Mouse (Mus musculus) limb, embryonic 13.5 days (tissue): ENCODE measurements at regions not wholly inside any gene's neighbourhood (a gene's known extent, or its start where the extent isn't known, plus 50 kb on each side); places are given as distances from the start of the nearest gene placed in this dataset.

ENCODE experiments used
- ATAC-seq: fragments of 200-750 bp; cut with Nextera tagmentation; 2 replicates; pipeline ENCODE4 v1.8.0; 2017; ENCODE audit warnings: low read depth, moderate number of reproducible peaks, moderate TSS enrichment; ENCODE audit not compliant: low FRiP score
- H3K27ac ChIP-seq: fragments of 300-500 bp; sonication (generic); 2 replicates; pipeline ENCODE4 v1.5.1; 2015; ENCODE audit warnings: inconsistent platforms, mild to moderate bottlenecking, moderate library complexity
- H3K27me3 ChIP-seq: fragments of 300-500 bp; sonication (generic); 2 replicates; pipeline ENCODE4 v1.6.1; 2015; ENCODE audit warnings: mild to moderate bottlenecking, inconsistent platforms
- H3K36me3 ChIP-seq: fragments of 300-500 bp; sonication (generic); 2 replicates; pipeline ENCODE4 v1.6.1; 2015; ENCODE audit warnings: inconsistent platforms, mild to moderate bottlenecking, moderate library complexity
- H3K4me1 ChIP-seq: fragments of 300-500 bp; sonication (generic); 2 replicates; pipeline ENCODE4 v1.6.1; 2015; ENCODE audit warnings: inconsistent platforms
- H3K4me2 ChIP-seq: fragments of 300-500 bp; sonication (generic); replicated peaks from 2 replicates; pipeline ENCODE4 v1.6.1; 2015; ENCODE audit warnings: inconsistent platforms, mild to moderate bottlenecking, moderate library complexity
- H3K4me3 ChIP-seq: fragments of 300-500 bp; sonication (generic); 2 replicates; pipeline ENCODE4 v1.5.1; 2015; ENCODE audit warnings: moderate library complexity, mild to moderate bottlenecking, inconsistent platforms
- H3K9ac ChIP-seq: fragments of 300-500 bp; sonication (generic); 2 replicates; pipeline ENCODE4 v1.6.1; 2015; ENCODE audit warnings: mild to moderate bottlenecking, inconsistent platforms
- H3K9me3 ChIP-seq: fragments of 300-500 bp; sonication (generic); 2 replicates; pipeline ENCODE4 v1.6.1; 2016; ENCODE audit warnings: inconsistent platforms
- WGBS: fragments of 180-500 bp; shearing (Covaris S2); methylation state at CpG from one replicate; pipeline ENCODE4 v1.1.7; 2015; 5-methylcytosine and 5-hydroxymethylcytosine counted together

DNA sequence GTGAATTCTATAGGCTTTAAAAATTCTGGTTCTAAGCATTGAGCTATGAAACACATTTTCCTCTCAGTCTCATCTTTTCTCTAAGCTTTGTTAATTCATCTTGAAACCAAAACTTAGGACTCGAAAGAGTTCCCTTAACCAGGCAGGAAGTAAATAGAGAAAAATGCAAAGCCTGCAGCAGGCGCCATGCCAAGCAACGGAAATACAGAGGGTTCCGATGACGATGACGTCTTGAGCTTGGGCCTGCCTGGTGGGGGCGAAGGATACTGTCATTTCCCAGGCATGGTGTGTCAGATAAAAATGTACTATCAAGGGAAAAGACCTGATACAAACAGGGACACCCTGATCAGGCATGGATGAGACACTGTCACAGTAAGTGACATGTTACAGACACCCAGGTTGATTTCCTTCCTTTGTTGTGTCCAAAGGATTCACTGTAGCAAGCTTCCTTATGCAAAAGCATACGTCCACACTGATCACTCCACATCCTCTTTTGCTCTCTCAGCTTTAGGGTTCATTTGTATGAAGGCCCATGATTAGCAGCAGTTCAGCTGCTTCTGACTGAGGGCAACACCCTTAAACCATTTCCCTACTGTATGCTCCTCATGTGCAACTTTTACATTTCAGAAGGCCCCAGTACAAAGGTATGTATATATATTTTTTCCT is 135.0 kb downstream of the Cemip2 start:
- no peak overlapping the region for H3K4me2 ChIP-seq
- no peak overlapping the region for H3K27ac ChIP-seq
- peaks cover 6% of the 10 kb centered on the region for H3K4me1 ChIP-seq
- no peaks in the 10 kb centered on the region for H3K9me3 ChIP-seq
- no peak overlapping the region for H3K4me3 ChIP-seq
- no peaks in the 10 kb centered on the region for H3K27me3 ChIP-seq
- H3K9ac ChIP-seq = no peak overlapping the region
- 84% methylated on average over 8 of the region's 8 CpGs for WGBS
- no peaks in the 10 kb centered on the region for H3K36me3 ChIP-seq
- ATAC-seq = no peak

- no peak overlapping the region for H3K4me2 ChIP-seq
- no peaks in the 10 kb centered on the region for H3K9me3 ChIP-seq
- 54% methylated on average over 9 of the region's 9 CpGs for WGBS
- H3K9ac ChIP-seq = no peak overlapping the region
- no peaks in the 10 kb centered on the region for H3K27me3 ChIP-seq
- H3K4me1 ChIP-seq = peaks cover 6% of the 10 kb centered on the region
- no peak for ATAC-seq
- H3K27ac ChIP-seq = no peak overlapping the region
- H3K36me3 ChIP-seq = no peaks in the 10 kb centered on the region
- H3K4me3 ChIP-seq = no peak overlapping the region
Observed at GRCm38 (mm10) chr19:21913748-21914611, 135.8 kb downstream of the Cemip2 start.

GRCm38 (mm10) chr19:21914658-21915057 is 136.5 kb downstream of the Cemip2 start:
- H3K4me1 ChIP-seq = peaks cover 6% of the 10 kb centered on the region
- H3K4me3 ChIP-seq = no peak overlapping the region
- ATAC-seq = peak; percentile 44; the same call in 1 of the 2 replicates
- H3K4me2 ChIP-seq = no peak overlapping the region
- H3K27me3 ChIP-seq = no peaks in the 10 kb centered on the region
- 17% methylated on average over 3 of the region's 3 CpGs for WGBS
- no peak overlapping the region for H3K27ac ChIP-seq
- no peaks in the 10 kb centered on the region for H3K36me3 ChIP-seq
- no peak overlapping the region for H3K9ac ChIP-seq
- no peaks in the 10 kb centered on the region for H3K9me3 ChIP-seq

- H3K4me1 ChIP-seq = peaks cover 6% of the 10 kb centered on the region
- no peaks in the 10 kb centered on the region for H3K36me3 ChIP-seq
- H3K27ac ChIP-seq = no peak overlapping the region
- H3K4me3 ChIP-seq = no peak overlapping the region
- WGBS = 75% methylated on average over 4 of the region's 4 CpGs
- H3K27me3 ChIP-seq = no peaks in the 10 kb centered on the region
- H3K4me2 ChIP-seq = no peak overlapping the region
- no peak for ATAC-seq
- H3K9ac ChIP-seq = no peak overlapping the region
- no peaks in the 10 kb centered on the region for H3K9me3 ChIP-seq
Observed at GRCm38 (mm10) chr19:21918113-21918512, 140.0 kb downstream of the Cemip2 start.

GRCm38 (mm10) chr19:21919074-21919473 is 140.9 kb downstream of the Cemip2 start:
- Histone ChIP-seq H3K4me2 (no peak overlapping the region), H3K9me3 (no peaks in the 10 kb centered on the region), H3K36me3 (no peaks in the 10 kb centered on the region), H3K9ac (no peak overlapping the region), H3K4me1 (peaks cover 6% of the 10 kb centered on the region), H3K27ac (no peak overlapping the region), H3K27me3 (no peaks in the 10 kb centered on the region), H3K4me3 (no peak overlapping the region)
- WGBS = 59% methylated on average over 3 of the region's 3 CpGs
- no peak for ATAC-seq

DNA sequence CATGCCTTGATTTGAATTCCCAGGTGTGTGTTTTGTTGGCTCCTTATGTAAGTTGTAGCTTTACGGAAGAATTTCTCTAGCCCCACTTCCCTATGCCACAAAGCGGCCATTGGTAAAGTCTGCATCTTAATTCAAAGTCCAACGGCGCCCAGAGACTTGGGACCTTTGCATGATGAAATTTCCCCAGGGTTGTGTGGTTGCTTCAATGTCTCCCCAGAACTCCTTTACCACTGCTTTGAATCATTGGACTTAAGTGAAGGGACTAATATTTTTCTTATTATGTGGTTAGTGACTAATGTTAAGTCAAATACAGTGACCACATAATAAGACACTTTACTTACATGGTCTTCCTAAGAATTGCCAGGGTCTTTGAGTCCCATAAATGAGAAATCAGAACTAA is 162.0 kb downstream of the Cemip2 start:
- no peaks in the 10 kb centered on the region for H3K9me3 ChIP-seq
- no peaks in the 10 kb centered on the region for H3K36me3 ChIP-seq
- peaks cover 6% of the 10 kb centered on the region; the same call in 1 of the 2 replicates for H3K4me1 ChIP-seq
- no peak overlapping the region for H3K9ac ChIP-seq
- no peak overlapping the region for H3K27ac ChIP-seq
- WGBS = 84% methylated on average over 4 of the region's 4 CpGs
- H3K27me3 ChIP-seq = no peaks in the 10 kb centered on the region
- ATAC-seq = no peak
- no peak overlapping the region for H3K4me3 ChIP-seq
- no peak overlapping the region for H3K4me2 ChIP-seq

GRCm38 (mm10) chr19:21941720-21942119 is 163.6 kb downstream of the Cemip2 start:
- no peak for ATAC-seq
- WGBS = 59% methylated on average over 2 of the region's 2 CpGs
- no peaks in the 10 kb centered on the region for H3K36me3 ChIP-seq

GRCm38 (mm10) chr19:21942286-21942685 is 164.1 kb downstream of the Cemip2 start:
- Histone ChIP-seq H3K4me1 (peaks cover 9% of the 10 kb centered on the region; the same call in 1 of the 2 replicates), H3K36me3 (no peaks in the 10 kb centered on the region), H3K9me3 (no peaks in the 10 kb centered on the region), H3K9ac (no peak overlapping the region), H3K27ac (0 out of 2 replicates have a peak overlapping the region, but pooled peaks have one; percentile 4), H3K27me3 (no peaks in the 10 kb centered on the region), H3K4me2 (peak overlapping the region; percentile 46), H3K4me3 (no peak overlapping the region; the same call in 1 of the 2 replicates)
- ATAC-seq = no peak
- 37% methylated on average over 11 of the region's 11 CpGs for WGBS

More at GRCm38 (mm10) chr19:21941720-21942119, 163.6 kb downstream of the Cemip2 start:
- Histone ChIP-seq H3K9ac (no peak overlapping the region), H3K9me3 (no peaks in the 10 kb centered on the region), H3K27me3 (no peaks in the 10 kb centered on the region), H3K4me3 (no peak overlapping the region), H3K4me1 (peaks cover 9% of the 10 kb centered on the region; the same call in 1 of the 2 replicates), H3K27ac (no peak overlapping the region), H3K4me2 (no peak overlapping the region)

- 71% methylated on average over 4 of the region's 4 CpGs for WGBS
- no peak overlapping the region for H3K4me2 ChIP-seq
- no peaks in the 10 kb centered on the region for H3K9me3 ChIP-seq
- H3K9ac ChIP-seq = no peak overlapping the region
- H3K27ac ChIP-seq = no peak overlapping the region
- no peak overlapping the region for H3K4me3 ChIP-seq
- no peaks in the 10 kb centered on the region for H3K27me3 ChIP-seq
- no peak for ATAC-seq
- peaks cover 9% of the 10 kb centered on the region; the same call in 1 of the 2 replicates for H3K4me1 ChIP-seq
- no peaks in the 10 kb centered on the region for H3K36me3 ChIP-seq
Observed at GRCm38 (mm10) chr19:21943407-21943806, 165.3 kb downstream of the Cemip2 start.

- no peaks in the 10 kb centered on the region for H3K27me3 ChIP-seq
- peaks cover 9% of the 10 kb centered on the region; the same call in 1 of the 2 replicates for H3K4me1 ChIP-seq
- no peak overlapping the region for H3K4me3 ChIP-seq
- H3K36me3 ChIP-seq = no peaks in the 10 kb centered on the region
- peak; percentile 90 for ATAC-seq
- no peak overlapping the region for H3K27ac ChIP-seq
- H3K4me2 ChIP-seq = no peak overlapping the region
- H3K9ac ChIP-seq = no peak overlapping the region
- WGBS = 49% methylated on average over 5 of the region's 5 CpGs
- no peaks in the 10 kb centered on the region for H3K9me3 ChIP-seq
Observed at GRCm38 (mm10) chr19:21946262-21946922, 168.2 kb downstream of the Cemip2 start.

DNA sequence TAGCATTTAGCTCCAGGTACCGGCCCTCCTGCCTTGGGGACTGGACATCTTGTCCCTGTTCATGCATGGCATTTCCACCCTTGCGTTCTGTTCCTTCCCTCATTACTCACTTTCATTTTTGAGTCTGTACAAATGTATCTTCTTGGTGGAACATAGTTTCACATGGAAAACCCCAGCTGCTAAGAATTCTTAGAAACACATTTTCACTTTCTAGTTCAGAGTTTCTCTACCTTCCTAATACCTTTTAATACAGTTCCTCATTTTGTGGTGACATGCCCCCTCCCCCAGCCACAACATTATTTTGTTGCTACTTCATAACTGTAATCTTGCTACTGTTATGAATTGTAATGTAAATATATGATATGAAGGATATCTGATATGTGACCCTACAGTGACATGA is 169.9 kb downstream of the Cemip2 start:
- peaks cover 3% of the 10 kb centered on the region; the same call in 1 of the 2 replicates for H3K4me1 ChIP-seq
- H3K9ac ChIP-seq = no peak overlapping the region
- no peak overlapping the region for H3K4me2 ChIP-seq
- no peaks in the 10 kb centered on the region for H3K36me3 ChIP-seq
- no peaks in the 10 kb centered on the region for H3K9me3 ChIP-seq
- 96% methylated on average over 2 of the region's 2 CpGs for WGBS
- ATAC-seq = no peak
- no peak overlapping the region for H3K4me3 ChIP-seq
- H3K27me3 ChIP-seq = no peaks in the 10 kb centered on the region
- H3K27ac ChIP-seq = no peak overlapping the region

DNA sequence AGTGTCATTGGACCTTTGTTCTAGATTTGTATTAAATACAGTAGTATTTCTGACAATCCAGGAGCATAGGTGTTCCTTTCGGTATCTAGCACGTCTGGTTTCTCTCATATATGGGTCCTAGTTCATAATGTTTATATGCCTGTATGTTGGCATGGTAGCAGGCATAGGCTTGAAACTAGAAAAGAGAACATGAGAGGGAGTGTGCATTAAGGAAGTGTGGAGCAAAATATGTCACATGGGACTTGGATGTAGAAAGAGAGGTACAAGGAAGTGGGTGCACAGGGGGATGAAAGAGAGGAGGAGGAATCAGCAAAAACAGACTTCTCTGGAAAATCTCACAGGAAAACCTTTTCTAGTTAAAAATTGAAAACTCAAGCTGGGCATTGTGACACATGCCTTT is 176.2 kb upstream of the Trpm3 start:
- Histone ChIP-seq H3K27me3 (no peaks in the 10 kb centered on the region), H3K9ac (no peak overlapping the region), H3K4me2 (no peak overlapping the region), H3K4me1 (no peaks in the 10 kb centered on the region), H3K4me3 (no peak overlapping the region), H3K36me3 (no peaks in the 10 kb centered on the region), H3K9me3 (no peaks in the 10 kb centered on the region), H3K27ac (no peak overlapping the region)
- ATAC-seq = no peak
- 93% methylated on average over 2 of the region's 2 CpGs for WGBS
